Mouse (Mus musculus) layer of hippocampus, postnatal 14 days (tissue): Measurements from ENCODE around the gene Gm45021. TPM values are rescaled to one million over a fixed set of nuclear protein-coding genes. Genes with fewer than 3 reads are reported as not detected.

ENCODE experiments used
- DNase-seq, 2 experiments: peaks; one replicate each; pipeline ENCODE4 v3.0.0; 2021 to 2022; ENCODE audit warnings: low spot score in 2 of 2, mixed read lengths in 1 of 2
- long read RNA-seq, 2 experiments: library from polyadenylated mRNA; stranded (forward); transcript quantifications; one replicate each; pipeline ENCODE4 v2.0.0; 2021
- total RNA-seq, 2 experiments: library from RNA; stranded (reverse); gene quantifications; 2 replicates each; pipeline ENCODE4 v1.2.3; 2021

Gene Gm45021
- total RNA-seq, result not detected
- long read RNA-seq, experiment 1, result 0 reads
- long read RNA-seq, experiment 2, result 0 reads

- no peak for DNase-seq
Measured at GRCm38 (mm10) chr6:48589194-48589750, at the start of gene Gm45021. Gene Gm45021 (plus strand): TSS chr6:48589610.

- DNase-seq, result no peak
Measured at GRCm38 (mm10) chr6:48539860-48540259, 49.5 kb upstream of the Gm45021 start.

GRCm38 (mm10) chr6:48540721-48541120, 48.7 kb upstream of the Gm45021 start:
- DNase-seq, result no peak

- DNase-seq, result no peak
Measured at GRCm38 (mm10) chr6:48541560-48542450, 47.6 kb upstream of the Gm45021 start.

GRCm38 (mm10) chr6:48542631-48543030, 46.8 kb upstream of the Gm45021 start:
- no peak for DNase-seq

GRCm38 (mm10) chr6:48545251-48545650, 44.2 kb upstream of the Gm45021 start:
- no peak for DNase-seq

- DNase-seq, result no peak
Measured at GRCm38 (mm10) chr6:48546271-48546670, 43.1 kb upstream of the Gm45021 start.

- no peak for DNase-seq
Measured at GRCm38 (mm10) chr6:48546858-48547257, 42.6 kb upstream of the Gm45021 start.

- no peak for DNase-seq
Measured at GRCm38 (mm10) chr6:48548314-48548713, 41.1 kb upstream of the Gm45021 start.

GRCm38 (mm10) chr6:48552918-48553317, 36.5 kb upstream of the Gm45021 start:
- DNase-seq, result no peak

GRCm38 (mm10) chr6:48553819-48554218, 35.6 kb upstream of the Gm45021 start:
- DNase-seq, result no peak

- DNase-seq, result peak; percentile 98
Measured at GRCm38 (mm10) chr6:48554280-48555103, 34.9 kb upstream of the Gm45021 start, which contains the start of gene Lrrc61. Gene Lrrc61 (plus strand): TSS chr6:48554796.

GRCm38 (mm10) chr6:48555104-48555890, 34.1 kb upstream of the Gm45021 start:
- peak in 1 of 2 experiments; percentile 87 for DNase-seq

GRCm38 (mm10) chr6:48555956-48556355, 33.5 kb upstream of the Gm45021 start:
- no peak for DNase-seq

- no peak for DNase-seq
Measured at GRCm38 (mm10) chr6:48565693-48566310, 23.6 kb upstream of the Gm45021 start.

GRCm38 (mm10) chr6:48566312-48566711, 23.1 kb upstream of the Gm45021 start:
- no peak for DNase-seq

GRCm38 (mm10) chr6:48568036-48568984, 21.1 kb upstream of the Gm45021 start:
- no peak for DNase-seq

- DNase-seq, result no peak
Measured at GRCm38 (mm10) chr6:48569065-48569807, 20.2 kb upstream of the Gm45021 start.
